Mouse (Mus musculus): ENCODE measurements at regions not wholly inside any gene's neighbourhood (a gene's known extent, or its start where the extent isn't known, plus 50 kb on each side); places are given as distances from the start of the nearest gene placed in this dataset.
"Not testable (repeated sequence)": the region's sequence is repeated elsewhere in the genome, so short reads cannot be mapped to it uniquely, and the experiment has no call there.

DNA sequence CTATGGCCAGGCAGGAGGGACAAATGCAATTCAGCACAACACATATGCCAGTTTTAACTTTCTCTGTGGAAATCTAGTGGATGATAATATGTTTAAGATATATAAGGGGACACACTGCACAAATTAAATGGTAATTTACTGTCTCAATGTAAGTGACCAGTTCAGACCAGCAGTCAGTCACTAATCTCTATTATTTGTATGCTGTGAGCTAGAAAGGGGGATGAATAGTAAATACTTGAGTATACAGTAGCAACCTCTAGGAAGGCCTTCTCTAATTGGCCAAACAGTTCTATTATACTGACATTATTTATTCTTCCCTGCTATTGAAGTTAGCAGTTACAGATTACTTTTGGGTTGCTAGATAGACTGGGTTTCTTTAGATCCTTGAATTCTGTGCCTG is 391.2 kb downstream of the Fign start:
- no peak for DNase-seq (ENCODE audit: low spot score)

DNA sequence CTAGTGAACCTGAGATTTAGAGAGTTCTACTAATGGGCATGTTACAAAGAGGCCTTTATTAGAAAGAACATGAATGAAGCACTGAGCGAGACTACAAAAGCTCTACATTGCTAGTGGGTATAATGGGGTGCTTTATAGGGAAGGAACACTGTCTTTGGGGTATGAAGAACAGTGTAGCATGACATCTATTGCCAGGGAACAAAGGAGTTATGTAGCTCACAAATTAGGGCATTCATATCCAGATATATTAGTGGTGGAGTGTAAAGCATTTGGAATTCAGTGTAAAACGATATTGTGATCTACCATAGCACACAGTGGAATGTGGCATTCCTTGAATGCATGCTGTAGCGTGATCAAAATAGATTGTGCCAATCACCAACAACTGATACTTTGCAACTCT is 391.7 kb downstream of the Fign start:
- no peak for DNase-seq (ENCODE audit: low spot score)

GRCm38 (mm10) chr2:63702333-63703096 is 395.3 kb downstream of the Fign start:
- peak; percentile 63 for DNase-seq (ENCODE audit: low spot score)

DNA sequence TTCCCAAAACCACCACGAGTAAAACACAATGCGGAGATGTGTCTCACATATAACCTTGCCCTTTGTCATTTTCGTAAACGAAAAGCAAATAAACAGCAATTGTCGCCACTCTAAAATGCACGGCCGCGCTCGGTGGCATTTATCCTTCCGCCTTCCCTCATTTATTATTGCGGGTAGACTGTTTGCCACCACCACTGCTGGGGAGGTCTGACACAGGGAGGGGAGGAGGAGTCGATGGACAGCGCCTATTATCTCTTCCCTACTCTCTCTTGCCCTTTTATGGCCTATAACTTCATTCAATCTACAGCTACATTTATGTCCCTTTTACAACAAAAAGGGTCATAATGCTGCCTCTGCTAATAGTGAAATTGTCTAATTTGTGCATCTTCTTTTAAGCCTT is 396.0 kb downstream of the Fign start:
- DNase-seq (ENCODE audit: low spot score) = peak; percentile 11

DNA sequence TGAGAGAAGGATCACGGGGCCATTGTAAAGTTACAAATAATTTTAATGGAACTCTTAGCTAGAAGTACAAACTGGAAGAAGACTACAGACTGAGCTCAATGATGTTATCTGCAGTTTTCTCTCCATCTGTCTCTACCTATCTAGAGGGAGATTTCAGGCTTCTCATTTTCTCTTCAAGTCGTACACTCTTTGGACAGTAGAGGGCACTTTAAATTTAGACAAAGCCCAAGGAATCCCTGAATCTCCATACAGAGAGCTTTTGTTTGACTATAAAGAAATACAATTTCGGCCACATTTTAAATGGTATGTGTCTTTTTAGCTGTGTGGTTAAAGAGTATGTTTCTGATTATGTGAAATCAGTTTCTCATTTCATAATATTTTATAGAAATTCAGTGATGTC is 397.6 kb downstream of the Fign start:
- peak; percentile 75 for DNase-seq (ENCODE audit: low spot score)

- no peak for DNase-seq (ENCODE audit: low spot score)
Observed at GRCm38 (mm10) chr2:63669700-63670099, 428.1 kb downstream of the Fign start.

- no peak for DNase-seq (ENCODE audit: low spot score)
Observed at GRCm38 (mm10) chr2:63668784-63669183, 429.1 kb downstream of the Fign start.

- not testable (repeated sequence) for DNase-seq (ENCODE audit: low spot score)
Observed at GRCm38 (mm10) chr2:63659947-63660346, 437.9 kb downstream of the Fign start.
